Mouse (Mus musculus) left cerebral cortex, postnatal 36 days (tissue): ENCODE measurements around the gene Gm10643. TPM values are rescaled to one million over a fixed set of nuclear protein-coding genes. Genes with fewer than 3 reads are reported as not detected.

Experiments used
- DNase-seq, 2 experiments: peaks; one replicate each; pipeline ENCODE4 v3.0.0; 2021 to 2022; ENCODE audit warnings: low spot score in 2 of 2, mixed read lengths in 1 of 2
- intact Hi-C: fragments of 180-260 bp; cut with DNase I; formaldehyde crosslinking; loops from one replicate; pipeline ENCODE4 v1.15.1; 2025
- total RNA-seq, 2 experiments: library from RNA; stranded (reverse); gene quantifications; 2 replicates each; pipeline ENCODE4 v1.2.3; 2021

The Gm10643 gene
- total RNA-seq, 2 experiments from 2014 or later, result 4.1 to 4.4 TPM

- no peak for DNase-seq
- intact Hi-C loops, result no loop called here
These were observed 8.5 kb upstream of the Gm10643 start for GRCm38 (mm10) chr8:84073230-84073976.

- intact Hi-C loops, result no loop called here
- DNase-seq, result no peak
These were observed 7.4 kb upstream of the Gm10643 start for GRCm38 (mm10) chr8:84072321-84072720.

GRCm38 (mm10) chr8:84071921-84072320 lies 7.0 kb upstream of the Gm10643 start:
- DNase-seq, result no peak
- intact Hi-C loops, result no loop called here

DNA sequence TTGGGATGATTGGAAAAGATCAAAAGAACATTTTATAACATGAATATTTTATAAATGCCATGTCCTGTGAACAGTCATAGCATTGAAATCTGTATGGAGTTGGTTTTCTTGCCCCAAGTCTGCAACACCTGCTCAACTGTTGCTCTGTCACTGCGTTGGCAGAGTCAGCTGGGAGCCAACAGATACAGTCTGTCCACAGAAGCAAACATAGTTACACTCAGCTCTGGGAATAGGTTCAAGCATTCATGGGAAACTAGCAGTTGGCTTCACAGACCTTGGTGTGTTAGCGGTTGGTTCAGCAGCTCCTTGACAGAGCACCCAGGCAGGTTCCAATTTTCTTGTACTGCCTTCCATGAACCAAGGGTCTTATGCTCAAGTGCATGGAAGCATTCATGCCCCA lies 5.7 kb upstream of the Gm10643 start:
- intact Hi-C loops, result no loop called here

DNA sequence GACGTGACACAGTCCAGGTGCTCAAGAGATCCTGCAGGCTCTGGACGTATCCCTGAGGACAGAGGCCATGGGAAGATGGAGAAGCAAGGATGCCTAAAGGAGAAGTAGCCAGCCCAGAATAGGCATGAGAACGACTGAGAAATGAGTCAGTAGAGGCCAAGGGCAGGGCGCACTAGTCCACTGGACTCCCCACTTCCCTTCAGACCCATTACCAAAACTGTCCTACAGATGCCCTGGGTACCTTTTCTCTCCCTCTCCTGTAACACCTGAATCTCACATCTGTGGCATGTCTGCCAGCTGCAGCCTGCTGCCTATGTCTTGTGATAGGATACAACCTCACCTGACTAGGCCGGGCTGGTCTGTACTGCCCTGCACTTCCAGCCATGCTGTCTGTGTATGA lies 5.3 kb upstream of the Gm10643 start:
- intact Hi-C loops, result no loop called here
- no peak for DNase-seq

More for the DNA sequence above, 5.7 kb upstream of the Gm10643 start:
- DNase-seq, result peak; percentile 60 to 72

- intact Hi-C loops, result loop anchor here (5.0 kb wide), 1 partner anchor 57 kb away; the partner anchor contains the start of gene 2210011C24Rik
- no peak for DNase-seq
These were observed 4.8 kb upstream of the Gm10643 start for GRCm38 (mm10) chr8:84069750-84070149.

- intact Hi-C loops, result loop anchor here (5.0 kb wide), 1 partner anchor 57 kb away; the partner anchor contains the start of gene 2210011C24Rik
- DNase-seq, result no peak
These were observed 4.2 kb upstream of the Gm10643 start for GRCm38 (mm10) chr8:84069169-84069568.

DNA sequence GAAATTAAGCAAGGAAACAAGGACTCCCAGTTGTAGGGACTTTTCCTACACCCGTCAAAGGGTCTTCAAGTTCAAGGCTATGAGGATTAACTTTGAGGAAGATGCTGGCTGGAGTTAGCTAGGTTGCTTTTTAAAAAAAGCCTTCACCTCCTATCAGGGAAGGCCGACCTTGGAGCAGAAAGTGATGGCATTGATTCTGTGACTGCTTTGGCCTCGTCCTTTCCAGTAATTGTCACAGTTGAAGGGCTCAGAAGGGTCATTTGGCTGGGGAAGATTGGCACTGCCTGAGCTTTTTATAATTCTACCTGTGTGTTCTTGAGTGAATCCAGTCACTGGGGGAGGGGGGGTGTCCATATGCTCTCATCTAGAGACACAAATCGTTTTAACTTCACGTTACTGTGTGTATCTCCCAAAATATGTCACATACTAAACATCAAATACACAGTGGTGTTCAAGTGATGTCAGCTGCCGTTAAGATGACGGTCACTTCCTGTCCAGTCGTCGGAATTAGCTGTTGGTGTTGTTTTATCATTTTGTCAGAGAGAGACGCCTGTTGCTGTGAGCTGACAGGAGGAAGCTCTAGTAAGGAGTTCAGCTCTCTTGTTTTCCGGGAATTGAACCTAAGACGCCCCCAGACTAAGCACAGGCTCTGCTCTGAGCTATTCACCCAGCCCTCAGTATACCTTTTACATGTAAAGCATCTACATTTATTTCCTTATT lies 3.5 kb upstream of the Gm10643 start:
- DNase-seq, result no peak
- intact Hi-C loops, result loop anchor here (5.0 kb wide), 1 partner anchor 56 kb away; the partner anchor contains the start of gene 2210011C24Rik

DNA sequence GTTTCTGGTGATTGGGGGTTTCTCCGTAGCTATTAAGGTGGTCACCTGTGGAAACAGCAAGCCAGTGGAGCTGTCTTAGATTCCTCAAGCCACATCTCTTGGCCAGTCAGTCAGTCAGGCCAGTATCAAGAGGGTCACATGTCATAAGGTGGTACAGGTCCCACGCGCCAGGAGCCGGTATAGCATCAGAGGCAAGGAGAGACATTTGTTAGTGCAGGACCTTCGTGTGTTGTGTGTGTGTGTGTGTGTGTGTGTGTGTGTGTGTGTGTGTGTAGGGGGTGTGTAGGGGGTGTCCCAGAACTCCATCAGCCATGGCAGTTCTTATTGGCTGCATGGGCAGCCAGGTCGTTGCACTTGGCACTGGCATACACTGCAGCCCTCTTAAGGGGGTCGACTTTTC lies 3.0 kb upstream of the Gm10643 start:
- intact Hi-C loops, result loop anchor here (5.0 kb wide), 1 partner anchor 56 kb away; the partner anchor contains the start of gene 2210011C24Rik

DNA sequence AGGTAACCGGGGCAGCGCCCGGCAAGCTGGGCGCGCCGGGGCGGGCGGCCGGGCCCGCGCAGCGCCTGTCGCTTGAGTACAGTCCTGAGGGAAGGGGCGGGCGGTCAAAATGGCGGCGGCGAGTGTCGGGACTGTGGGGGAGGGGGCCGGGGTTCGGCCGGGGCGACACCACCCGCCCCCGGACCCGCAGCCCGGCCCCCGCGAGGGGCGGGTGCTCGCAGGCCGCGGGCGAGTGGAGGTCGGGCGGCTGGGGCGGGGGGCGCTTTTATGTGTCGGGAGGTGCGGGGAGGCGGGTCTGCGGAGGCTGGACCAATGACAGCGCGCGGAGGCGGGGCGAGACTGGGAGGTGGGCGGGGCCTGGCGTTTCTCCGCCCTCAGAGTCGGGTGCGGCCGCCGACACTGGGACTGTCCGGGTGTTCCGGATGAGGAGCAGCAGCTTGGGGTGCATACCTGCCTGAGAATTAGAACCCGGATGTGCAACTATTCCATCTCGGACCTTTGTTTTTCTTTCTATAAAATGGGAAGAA lies 2.2 kb upstream of the Gm10643 start:
- peak; percentile 94 for DNase-seq
- intact Hi-C loops, result loop anchor here (5.0 kb wide), 1 partner anchor 55 kb away; the partner anchor contains the start of gene 2210011C24Rik

More for the DNA sequence above, 3.0 kb upstream of the Gm10643 start:
- DNase-seq, result no peak

- intact Hi-C loops, result loop anchor here (5.0 kb wide), 1 partner anchor 54 kb away; the partner anchor contains the start of gene 2210011C24Rik
- DNase-seq, result peak; percentile 99 to 100
These were observed 1.5 kb upstream of the Gm10643 start, which contains the start of gene Rfx1 for GRCm38 (mm10) chr8:84066291-84066930. Gene Rfx1, plus strand, starts transcription at chr8:84066834.

GRCm38 (mm10) chr8:84065457-84066072 lies 628 bp upstream of the Gm10643 start:
- DNase-seq, result no peak
- intact Hi-C loops, result loop anchor here (5.0 kb wide), 1 partner anchor 53 kb away; the partner anchor contains the start of gene 2210011C24Rik

DNA sequence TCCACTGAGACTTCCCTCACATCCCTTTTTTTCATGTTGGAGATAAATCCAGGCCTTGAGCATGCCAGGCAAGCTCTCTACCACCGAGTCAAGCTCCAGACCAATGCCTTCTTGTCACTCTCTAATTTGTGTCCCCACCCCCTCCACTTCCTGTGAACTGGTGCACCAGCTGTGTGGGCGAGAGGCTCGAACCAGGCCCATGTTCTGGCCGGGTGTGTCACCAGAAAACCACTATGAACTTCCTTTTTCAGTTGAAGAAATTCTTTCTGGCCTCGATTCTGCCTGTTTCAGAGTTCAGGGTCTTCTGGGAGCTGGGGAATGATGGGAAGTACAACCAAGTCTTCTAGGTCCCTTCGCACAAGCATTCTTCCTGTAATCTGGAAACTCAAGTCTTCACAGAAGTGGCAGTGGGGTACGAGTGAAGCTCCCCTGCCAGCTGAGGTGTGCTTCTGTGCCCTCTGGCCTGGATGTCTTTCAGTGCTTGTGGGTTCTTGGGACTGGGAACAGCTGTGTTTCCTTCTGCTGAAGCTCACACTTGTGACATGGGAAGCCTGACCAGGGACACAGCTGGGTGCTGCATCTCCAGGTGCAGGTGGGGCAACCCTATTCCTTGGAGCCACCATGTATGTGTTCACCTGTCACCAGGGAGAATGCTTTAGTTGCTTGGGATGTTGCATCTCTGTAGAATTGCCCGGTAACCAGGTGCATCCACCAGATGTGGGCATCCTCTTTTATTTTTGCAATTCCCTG lies 901 bp downstream of the Gm10643 start:
- no peak for DNase-seq
- intact Hi-C loops, result no loop called here

DNA sequence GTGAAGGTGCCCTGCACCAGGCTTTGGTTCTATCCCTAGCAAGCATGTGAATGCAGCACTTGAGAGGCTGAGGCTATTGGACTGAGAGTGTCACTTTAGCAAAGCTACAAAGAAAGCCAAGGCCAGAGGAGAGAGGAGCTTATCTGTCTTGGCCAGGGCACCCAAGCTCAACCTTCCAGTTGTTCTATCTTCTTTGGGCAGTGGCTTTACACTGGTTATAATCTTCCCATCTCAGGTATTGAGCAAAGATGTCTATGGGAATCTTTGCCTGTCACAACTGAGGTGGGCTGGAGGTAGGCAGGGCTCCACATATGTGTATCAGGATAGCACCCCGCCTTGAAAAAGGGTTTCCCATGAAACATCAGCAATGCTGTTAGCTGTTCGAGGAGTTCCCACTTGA lies 4.7 kb downstream of the Gm10643 start:
- no peak for DNase-seq
- intact Hi-C loops, result no loop called here

GRCm38 (mm10) chr8:84059226-84059625 lies 5.7 kb downstream of the Gm10643 start:
- intact Hi-C loops, result no loop called here
- DNase-seq, result no peak

GRCm38 (mm10) chr8:84057827-84058226 lies 7.1 kb downstream of the Gm10643 start:
- DNase-seq, result no peak
- intact Hi-C loops, result no loop called here

DNA sequence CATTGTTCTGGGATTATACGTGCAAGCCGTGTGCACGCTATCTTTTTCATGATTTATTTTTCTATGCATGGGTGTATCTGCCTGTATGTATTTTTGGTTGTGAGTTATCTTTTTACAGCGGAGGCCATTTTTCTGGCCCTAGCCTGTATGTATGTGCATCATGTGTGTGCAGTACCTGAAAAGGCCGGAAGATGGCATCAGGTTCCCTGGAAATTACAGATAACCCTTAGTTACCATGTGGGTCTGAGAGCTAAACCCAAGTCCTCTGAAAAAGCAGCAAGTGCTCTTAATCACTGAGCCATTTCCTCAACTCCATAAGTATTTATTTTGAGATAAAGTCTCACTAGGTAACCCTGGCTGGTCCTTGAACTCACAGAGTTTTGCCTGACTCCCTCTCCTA lies 11.7 kb downstream of the Gm10643 start:
- no peak for DNase-seq
- intact Hi-C loops, result no loop called here

DNA sequence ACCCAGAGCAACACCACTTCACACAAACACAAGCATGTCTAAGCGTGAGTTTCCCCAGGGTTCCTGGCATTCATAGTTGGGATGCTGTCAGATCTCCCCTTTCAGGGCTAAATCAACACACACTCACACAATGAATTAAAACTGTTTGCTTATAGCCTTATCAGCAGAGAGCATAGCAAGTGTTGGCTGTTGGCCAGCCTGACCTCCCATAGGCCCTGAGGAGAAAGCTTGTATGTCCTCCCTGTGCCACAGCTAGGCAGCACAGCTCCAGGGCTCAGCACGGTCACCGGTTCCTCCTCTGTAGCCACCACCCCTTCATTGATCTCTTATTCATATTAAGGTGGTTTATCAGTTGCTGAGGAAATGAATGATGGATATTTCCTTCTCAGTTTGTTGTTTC lies 12.2 kb downstream of the Gm10643 start:
- intact Hi-C loops, result no loop called here
- no peak for DNase-seq

DNA sequence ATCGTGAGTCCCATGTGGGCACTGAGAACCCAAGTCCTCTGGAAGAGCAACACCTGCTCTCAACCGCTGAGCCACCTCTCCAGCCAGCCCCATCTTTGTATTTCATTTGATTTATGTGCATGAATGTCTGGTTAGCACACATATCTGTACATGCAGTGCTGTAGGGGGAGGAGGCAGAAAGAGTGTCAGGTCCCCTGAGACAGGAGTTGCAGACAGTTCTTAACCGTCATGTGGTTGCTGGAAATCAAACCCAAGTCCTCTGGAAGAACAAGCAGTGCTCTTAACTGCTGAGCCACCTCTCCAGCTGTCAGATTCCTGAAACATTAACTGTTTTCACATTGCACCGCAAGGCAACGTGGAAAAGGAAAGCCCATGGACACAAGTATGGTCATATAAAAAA lies 16.8 kb downstream of the Gm10643 start:
- DNase-seq, result no peak
- intact Hi-C loops, result no loop called here
